Mouse (Mus musculus): ENCODE data around the gene Fig4.

- TF ChIP-seq POLR2A (IDR thresholded peaks at IDR 0.05; ENCODE audit: borderline replicate concordance, low read depth, low read length): no peak
- TF ChIP-seq CTCF (IDR thresholded peaks at IDR 0.05; ENCODE audit: low read depth, low read length): no peak
Measured at GRCm38 (mm10) chr10:41233140-41233539, 69.9 kb downstream of the Fig4 start.
